Mouse (Mus musculus): ENCODE results near the gene Hist1h3g. TPM values are rescaled to one million over a fixed set of nuclear protein-coding genes. Genes with fewer than 3 reads are reported as not detected.
"Not testable (repeated sequence)": the region's sequence is repeated elsewhere in the genome, so short reads cannot be mapped to it uniquely, and the experiment has no call there.

Hist1h3g gene
- total and polyA plus RNA-seq, 3 experiments: 5.2 to 441 TPM; not detected in 1

DNA sequence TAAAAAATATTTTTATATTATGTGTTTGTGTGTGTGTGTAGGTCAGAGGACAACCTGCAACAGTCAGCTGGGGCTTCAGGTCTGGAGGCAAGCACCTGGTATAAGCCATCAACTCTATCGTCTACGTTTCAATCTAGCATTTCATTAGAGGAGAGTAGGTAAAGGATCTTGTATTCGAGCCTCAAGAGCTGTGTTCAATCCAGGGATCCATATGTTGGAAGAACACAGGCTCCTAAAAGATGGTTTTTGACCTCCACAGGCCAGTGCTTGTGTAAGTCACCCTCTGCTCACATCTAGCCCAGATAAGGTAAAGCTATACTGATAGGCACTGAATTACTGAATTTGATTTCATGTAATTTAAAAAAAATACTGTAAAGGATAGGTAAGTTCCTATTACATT is 21.7 kb downstream of the Hist1h3g start:
- Histone ChIP-seq H3K27ac (ENCODE audit: control insufficient read depth, low read depth, low read length) (peak overlapping the region; percentile 78), H3K9ac (ENCODE audit: control insufficient read depth, low read depth, low read length, poor library complexity, severe bottlenecking) (peak overlapping the region; percentile 68), H3K9me3 (replicated peaks; ENCODE audit: insufficient read depth, low read length) (no peaks in the 10 kb centered on the region), H3K4me1 (ENCODE audit: control insufficient read depth in 1 of 2, insufficient read depth in 2 of 2, low read length in 2 of 2) (peaks cover 0 to 7% of the 10 kb centered on the region in 2 experiments; a peak in 1 of 4 replicates), H3K27me3 (ENCODE audit: control insufficient read depth in 1 of 2, insufficient read depth in 2 of 2, low read length in 2 of 2) (no peaks in the 10 kb centered on the region), H3K4me3 (ENCODE audit: control insufficient read depth in 1 of 2, insufficient read depth in 1 of 2, low read depth in 2 of 2, low read length in 2 of 2) (peak overlapping the region; percentile 35 to 47), H3K79me2 (ENCODE audit: control insufficient read depth, insufficient read depth, low read length, poor library complexity) (peaks cover 3% of the 10 kb centered on the region; the same call in 1 of the 2 replicates), H3K36me3 (ENCODE audit: control insufficient read depth in 1 of 2, insufficient read depth in 2 of 2, low read length in 2 of 2) (peaks cover 0 to 33% of the 10 kb centered on the region in 2 experiments; a peak in 2 of 4 replicates)
- TF ChIP-seq TCF12 (IDR thresholded peaks at IDR 0.05; ENCODE audit: low read depth, low read length) (no peak), HCFC1 (IDR thresholded peaks at IDR 0.05; ENCODE audit: low read depth, low read length) (no peak), USF1 (IDR thresholded peaks at IDR 0.05; ENCODE audit: low read depth, low read length) (no peak), TAL1 (IDR thresholded peaks at IDR 0.05; ENCODE audit: low read length) (no peak), UBTF (IDR thresholded peaks at IDR 0.05; ENCODE audit: borderline replicate concordance, insufficient read depth, low read depth, low read length) (no peak), JUND (IDR thresholded peaks at IDR 0.05; ENCODE audit: low read depth, low read length) (no peak), KAT2A (conservative IDR thresholded peaks at IDR 0.05; ENCODE audit: low read depth, low read length) (no peak), ZC3H11A (IDR thresholded peaks at IDR 0.05; ENCODE audit: low read depth, low read length) (no peak)
- DNase-seq (ENCODE audit: low read depth, low spot score): peak; percentile 60

GRCm38 (mm10) chr13:23560699-23561098 is 25.5 kb downstream of the Hist1h3g start:
- Histone ChIP-seq H3K9ac (ENCODE audit: control insufficient read depth, low read depth, low read length, poor library complexity, severe bottlenecking) (peak overlapping the region; percentile 53), H3K4me3 (ENCODE audit: control insufficient read depth in 1 of 2, insufficient read depth in 1 of 2, low read depth in 2 of 2, low read length in 2 of 2) (peak overlapping the region in 1 of 2 experiments; percentile 17; a peak in 1 of 4 replicates), H3K36me3 (ENCODE audit: control insufficient read depth in 1 of 2, insufficient read depth in 2 of 2, low read length in 2 of 2) (peaks cover 0 to 24% of the 10 kb centered on the region in 2 experiments; a peak in 2 of 4 replicates), H3K27ac (ENCODE audit: control insufficient read depth, low read depth, low read length) (peak overlapping the region; percentile 72)
- DNase-seq (ENCODE audit: low read depth, low spot score): peak; percentile 59
- H3K27me3 ChIP-seq (ENCODE audit: control insufficient read depth in 1 of 2, insufficient read depth in 2 of 2, low read length in 2 of 2); H3K4me1 ChIP-seq (ENCODE audit: control insufficient read depth in 1 of 2, insufficient read depth in 2 of 2, low read length in 2 of 2); H3K79me2 ChIP-seq (ENCODE audit: control insufficient read depth, insufficient read depth, low read length, poor library complexity); H3K9me3 ChIP-seq (replicated peaks; ENCODE audit: insufficient read depth, low read length): not testable (repeated sequence)

- peak overlapping the region; percentile 78 for H3K27ac ChIP-seq (ENCODE audit: control insufficient read depth, low read depth, low read length)
- peaks cover 0 to 24% of the 10 kb centered on the region in 2 experiments; a peak in 2 of 4 replicates for H3K36me3 ChIP-seq (ENCODE audit: control insufficient read depth in 1 of 2, insufficient read depth in 2 of 2, low read length in 2 of 2)
- not testable (repeated sequence) for H3K9me3 ChIP-seq (replicated peaks; ENCODE audit: insufficient read depth, low read length); H3K27me3 ChIP-seq (ENCODE audit: control insufficient read depth in 1 of 2, insufficient read depth in 2 of 2, low read length in 2 of 2); H3K4me3 ChIP-seq (ENCODE audit: control insufficient read depth in 1 of 2, insufficient read depth in 1 of 2, low read depth in 2 of 2, low read length in 2 of 2); H3K4me1 ChIP-seq (ENCODE audit: control insufficient read depth in 1 of 2, insufficient read depth in 2 of 2, low read length in 2 of 2); DNase-seq (ENCODE audit: low read depth, low spot score); H3K79me2 ChIP-seq (ENCODE audit: control insufficient read depth, insufficient read depth, low read length, poor library complexity)
- peak overlapping the region; percentile 55 for H3K9ac ChIP-seq (ENCODE audit: control insufficient read depth, low read depth, low read length, poor library complexity, severe bottlenecking)
These were observed 26.3 kb downstream of the Hist1h3g start for GRCm38 (mm10) chr13:23561531-23561882.

Measured in MEL (cell line).